Comparison of ENCODE assay signal across 13 mouse cellular contexts in genomic region chr17:42908744-42909370, GRCm38 (mm10). TPM values are rescaled to one million over a fixed set of nuclear protein-coding genes. Genes with fewer than 3 reads are reported as not detected.
DNase-seq lines count a peak whose midpoint lies in the region; ATAC-seq and TF ChIP-seq lines count a peak whose summit lies in the region.
"Had no signal": no experiment of that assay in that cellular context is flagged by ENCODE, and none has a peak within 500 bp of the region (broad histone marks: within the 10 kb centered on the region; RNA-seq: fewer than 3 reads in every experiment).

No protein-coding gene starts in this region.

- TF ChIP-seq CTCF in lung, postnatal 0 days (IDR thresholded peaks at IDR 0.05), result no peak; the same call in 1 of the 2 replicates
- TF ChIP-seq CTCF in gastrocnemius, adult 2 months (IDR thresholded peaks at IDR 0.05), result no peak
- no peak for TF ChIP-seq CTCF in forebrain, postnatal 0 days (IDR thresholded peaks at IDR 0.05; ENCODE audit: low read depth)

- H3K27me3 ChIP-seq in lung, postnatal 0 days (replicated peaks; ENCODE audit: insufficient read depth, low read length), result no peaks in the 10 kb centered on the region
- no peaks in the 10 kb centered on the region for H3K27me3 ChIP-seq in forebrain, postnatal 0 days (ENCODE audit: insufficient read depth, low read length)
- H3K27me3 ChIP-seq: neural tube, embryonic 13.5 days had no signal

- H3K9ac ChIP-seq in lung, postnatal 0 days (replicated peaks; ENCODE audit: low read depth), result no peak overlapping the region
- no peak overlapping the region for H3K9ac ChIP-seq in forebrain, postnatal 0 days
- H3K9ac ChIP-seq: neural tube, embryonic 13.5 days had no signal

- no peak overlapping the region for H3K4me2 ChIP-seq in lung, postnatal 0 days (replicated peaks; ENCODE audit: low read depth, low read length)
- no peak overlapping the region for H3K4me2 ChIP-seq in forebrain, postnatal 0 days (ENCODE audit: low read depth)
- H3K4me2 ChIP-seq: neural tube, embryonic 13.5 days had no signal

- peak; percentile 33 for TF ChIP-seq EP300 in lung, postnatal 0 days (IDR thresholded peaks at IDR 0.05)

- ATAC-seq in common myeloid progenitor, adult 5-6 weeks (replicated peaks; ENCODE audit: low read depth, poor library complexity, severe bottlenecking), result peak; percentile 43; the same call in 1 of the 2 replicates
- ATAC-seq in lung, postnatal 0 days, result peak; percentile 95
- no peak for ATAC-seq in forebrain, postnatal 0 days

- H3K27ac ChIP-seq in lung, postnatal 0 days (ENCODE audit: low read length), result peak overlapping the region; percentile 62
- no peak overlapping the region for H3K27ac ChIP-seq in gastrocnemius, adult 2 months
- no peak overlapping the region for H3K27ac ChIP-seq in forebrain, postnatal 0 days (ENCODE audit: low read depth, low read length)
- H3K27ac ChIP-seq: heart, adult 2 months; macrophage; neural tube, embryonic 13.5 days had no signal

- H3K9me3 ChIP-seq in lung, postnatal 0 days (ENCODE audit: low read length), result no peaks in the 10 kb centered on the region
- H3K9me3 ChIP-seq in forebrain, postnatal 0 days (ENCODE audit: low read length), result no peaks in the 10 kb centered on the region
- H3K9me3 ChIP-seq: neural tube, embryonic 13.5 days had no signal

- DNase-seq in ES-CJ7 (ENCODE audit: low read depth, low spot score), result peak; percentile 54
- DNase-seq in kidney, postnatal 10 days, result peak; percentile 56
- DNase-seq in lung, postnatal 0 days (ENCODE audit: low spot score), result peak; percentile 84
- DNase-seq in gastrocnemius, adult 2 months, result no peak
- DNase-seq in right cerebral cortex, postnatal 36 days (ENCODE audit: low spot score in 2 of 2), result no peak
- DNase-seq in thymus, postnatal 4 days, result no peak
- DNase-seq in forebrain, postnatal 0 days, result no peak
- DNase-seq: heart, adult 2 months; right cerebral cortex, postnatal 14 days; thymus, postnatal 14 days had no signal

- H3K4me1 ChIP-seq in lung, postnatal 0 days (ENCODE audit: insufficient read depth, low read depth, low read length), result no peaks in the 10 kb centered on the region
- no peaks in the 10 kb centered on the region for H3K4me1 ChIP-seq in forebrain, postnatal 0 days (ENCODE audit: insufficient read depth)
- H3K4me1 ChIP-seq: neural tube, embryonic 13.5 days had no signal

- WGBS in lung, postnatal 0 days, result 35% methylated on average over 9 of the region's 9 CpGs
- 81% methylated on average over 9 of the region's 9 CpGs for WGBS in forebrain, postnatal 0 days

- intact Hi-C loops in gastrocnemius, adult 2 months (cut with DNase I), result no loop called here

- H3K36me3 ChIP-seq in lung, postnatal 0 days (ENCODE audit: insufficient read depth, low read length), result no peaks in the 10 kb centered on the region
- no peaks in the 10 kb centered on the region for H3K36me3 ChIP-seq in forebrain, postnatal 0 days (ENCODE audit: insufficient read depth)
- H3K36me3 ChIP-seq: neural tube, embryonic 13.5 days had no signal

- no peak overlapping the region for H3K4me3 ChIP-seq in lung, postnatal 0 days (ENCODE audit: low read depth, low read length)
- no peak overlapping the region for H3K4me3 ChIP-seq in gastrocnemius, adult 2 months
- H3K4me3 ChIP-seq in forebrain, postnatal 0 days (ENCODE audit: low read depth, low read length), result no peak overlapping the region
- H3K4me3 ChIP-seq: heart, adult 2 months; neural tube, embryonic 13.5 days had no signal

RNA-seq across cellular contexts. Expression of gene Cd2ap, which starts 32.4 kb away (rescaled TPM):
- 16.6 and 17.4 TPM in 2 replicates for total RNA-seq in common myeloid progenitor, adult 5-6 weeks (2017)
- 23.1 and 27.3 TPM in 2 replicates for polyA plus RNA-seq in lung, postnatal 0 days (2015; fragmentation: Nextera tagmentation; extraction: Ambion mirVana)
- total RNA-seq in gastrocnemius, adult 2 months (2021), result 10 to 100 TPM; 13.5 TPM
- 16.3 and 21.7 TPM in 2 replicates for total RNA-seq in forebrain, postnatal 0 days (2014; rRNA removed)
- polyA plus RNA-seq in forebrain, postnatal 0 days (2015; fragmentation: Nextera tagmentation; extraction: Ambion mirVana), result 2.7 and 5.3 TPM in 2 replicates

Comparison
In these comparisons a context has a peak if more than half of its experiments do, and no peak if none do; other contexts are left out.
1. DNase-seq: peak in ES-CJ7 (single experiment), kidney, postnatal 10 days (single experiment) and lung, postnatal 0 days (single experiment); none in gastrocnemius, adult 2 months (single experiment), right cerebral cortex, postnatal 36 days (0 of 2), thymus, postnatal 4 days (single experiment) and forebrain, postnatal 0 days (single experiment).